Mouse (Mus musculus) embryo, embryonic 10.5 days (tissue): ENCODE data around the gene Traf3.
A peak's percentile ranks its signal among the peaks of the same experiment; 100 is the strongest.

Source experiments
- DNase-seq: peaks from one replicate; pipeline ENCODE4 v3.0.0-alpha.2; 2015; ENCODE audit warnings: low spot score

The Traf3 gene

GRCm38 (mm10) chr12:111165831-111166591 is at the start of gene Traf3:
Gene Traf3 (plus strand): TSS chr12:111166370.
- peak; percentile 87 for DNase-seq

DNA sequence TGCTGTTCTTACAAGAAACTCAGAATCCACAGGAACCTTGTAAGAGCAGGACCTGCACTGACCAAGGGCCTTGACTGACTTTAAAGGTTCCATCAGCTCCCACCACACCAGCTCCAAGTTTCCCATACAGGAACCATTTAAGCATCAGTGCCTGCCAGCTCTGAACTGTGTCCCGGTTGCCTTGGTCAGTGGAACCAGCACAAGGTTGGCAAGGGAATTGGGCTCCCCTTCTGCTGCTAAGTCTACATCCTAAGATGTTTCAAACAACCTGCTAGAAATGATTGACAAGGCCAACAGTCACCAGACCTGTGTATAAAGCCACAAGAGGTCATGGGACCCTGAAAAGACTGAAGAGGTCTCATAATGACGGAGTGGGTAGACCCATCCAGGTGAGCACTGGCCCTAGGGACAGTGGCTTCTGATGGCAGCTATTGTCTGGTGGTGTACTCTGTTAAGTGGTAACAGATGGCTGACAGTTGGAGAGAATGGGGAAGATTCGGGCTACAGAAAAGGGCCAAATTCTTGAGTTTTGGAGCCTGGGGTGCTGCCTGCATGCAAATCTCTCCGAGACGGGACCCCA is 46.6 kb upstream of the Traf3 start:
- no peak for DNase-seq

- no peak for DNase-seq
Observed at GRCm38 (mm10) chr12:111120976-111121645, 45.1 kb upstream of the Traf3 start.

DNA sequence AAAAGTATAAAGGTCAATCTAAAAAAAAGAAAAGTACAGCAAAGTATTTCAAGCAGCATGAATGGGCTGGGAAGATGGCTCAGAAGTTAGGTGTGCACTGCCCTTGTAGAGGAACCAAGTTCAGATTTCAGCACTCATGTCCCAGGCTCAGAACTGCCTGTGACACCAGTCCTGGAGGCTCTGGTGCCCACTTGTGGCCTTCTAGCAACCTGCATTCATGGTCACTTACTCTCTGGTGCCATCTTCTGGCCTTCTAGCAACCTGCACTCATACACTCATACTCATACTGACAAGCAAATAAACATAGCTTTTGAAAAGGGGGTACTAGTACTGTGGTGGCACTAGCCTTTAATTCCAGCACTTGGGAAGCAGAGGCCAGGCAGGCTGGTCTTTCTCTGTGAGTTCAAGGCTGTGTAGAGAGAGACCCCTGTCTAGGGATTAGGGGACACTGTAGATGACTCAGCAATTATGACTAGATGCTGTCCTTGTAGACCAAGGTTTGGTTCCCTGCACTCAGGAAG is 43.8 kb upstream of the Traf3 start:
- peak; percentile 46 for DNase-seq

DNA sequence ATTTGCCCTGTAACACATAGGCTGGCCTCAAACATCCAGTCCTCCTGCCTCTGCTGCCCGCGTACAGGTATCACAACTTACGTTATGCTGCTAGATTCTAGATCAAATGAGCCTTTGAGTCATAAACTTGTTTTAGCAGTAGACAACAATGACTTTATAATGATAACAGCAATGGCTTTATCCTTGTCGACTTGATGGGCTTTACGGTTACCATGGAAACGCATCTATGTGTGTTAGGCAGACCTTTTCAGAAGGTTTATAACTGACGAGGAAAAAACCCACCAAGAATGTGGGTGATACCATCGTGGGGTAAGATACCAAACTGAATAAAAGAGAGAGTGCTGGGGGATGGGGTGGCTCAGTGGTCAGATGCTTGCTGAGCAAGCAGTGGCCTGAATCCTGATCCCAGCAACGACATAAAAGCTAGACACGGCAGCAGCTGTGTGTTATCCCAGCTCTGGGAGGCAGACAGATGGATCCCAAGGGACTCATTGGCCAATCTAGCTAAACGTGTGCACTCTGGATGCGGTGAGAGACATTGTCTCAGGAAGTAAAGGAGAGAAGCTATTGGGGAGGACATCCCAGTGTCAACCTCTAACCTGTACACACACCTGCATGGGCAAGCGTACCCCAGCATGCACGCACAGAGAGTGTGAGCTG is 41.4 kb upstream of the Traf3 start:
- no peak for DNase-seq

DNA sequence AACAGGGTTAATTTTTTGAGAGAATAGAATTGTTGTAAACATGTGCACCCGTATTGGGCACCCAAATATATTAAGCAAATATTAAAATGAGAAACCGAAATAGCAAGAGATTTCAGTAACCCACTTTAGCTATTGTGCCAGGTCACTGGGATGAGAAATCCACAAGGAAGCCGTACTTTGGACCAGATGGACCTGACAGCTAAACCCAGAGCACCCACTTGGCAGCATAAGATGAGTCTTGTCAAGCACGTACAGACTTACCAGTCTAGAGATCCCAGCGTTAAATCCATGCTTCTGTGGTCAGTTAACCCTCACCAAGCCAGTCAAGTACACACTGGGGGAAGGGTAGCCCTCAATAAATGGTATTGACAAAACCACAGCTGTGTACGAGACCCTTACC is 40.5 kb upstream of the Traf3 start:
- no peak for DNase-seq

DNA sequence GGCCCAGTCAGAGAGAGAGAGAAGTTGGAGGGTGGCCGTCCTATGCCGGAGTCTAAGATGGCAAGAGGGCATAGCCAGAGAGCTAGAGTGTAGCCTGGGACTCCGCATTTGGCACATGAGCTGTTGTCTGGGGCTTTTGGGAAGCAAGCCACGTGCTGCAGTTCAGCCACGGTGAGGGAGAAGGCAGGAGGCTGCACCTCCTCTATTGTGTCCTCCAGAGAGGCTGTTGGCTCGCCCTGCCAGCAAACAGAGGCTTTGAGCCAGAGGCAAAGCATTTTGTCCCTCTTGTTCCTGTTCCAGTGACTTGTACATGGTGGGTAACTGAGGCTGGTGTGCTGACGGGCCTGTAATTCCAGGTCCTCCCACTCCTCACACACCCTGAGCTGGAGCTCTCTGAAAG is 32.0 kb upstream of the Traf3 start:
- no peak for DNase-seq

GRCm38 (mm10) chr12:111134791-111135733 is 31.1 kb upstream of the Traf3 start:
- no peak for DNase-seq

- DNase-seq: no peak
Observed at GRCm38 (mm10) chr12:111135953-111136352, 30.2 kb upstream of the Traf3 start.

GRCm38 (mm10) chr12:111137079-111137478 is 29.1 kb upstream of the Traf3 start:
- no peak for DNase-seq

DNA sequence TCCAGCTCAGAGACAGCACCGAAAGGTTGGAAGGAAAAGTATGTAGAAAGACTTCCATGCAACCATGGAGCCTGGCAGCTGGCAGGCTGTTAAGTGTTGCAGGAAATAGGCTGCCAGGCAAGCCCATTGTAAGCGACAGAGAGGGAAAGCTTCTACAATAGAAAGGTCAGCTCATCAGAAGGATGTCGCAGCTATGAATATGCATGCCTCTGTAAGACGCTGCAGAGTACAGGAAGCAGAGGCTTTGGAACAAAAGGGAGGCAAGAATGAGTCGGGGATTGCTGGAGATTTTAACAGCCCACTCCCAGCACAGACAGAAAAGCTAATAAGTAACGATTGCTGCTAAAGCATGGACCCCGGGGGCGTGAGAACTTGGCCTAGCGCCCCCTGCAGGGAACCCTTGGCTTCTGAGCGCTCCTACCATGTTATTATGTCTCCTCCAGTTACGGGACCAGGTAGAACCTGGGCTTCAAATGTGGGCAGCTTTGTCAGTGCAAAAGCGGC is 23.1 kb upstream of the Traf3 start:
- peak; percentile 78 for DNase-seq

DNA sequence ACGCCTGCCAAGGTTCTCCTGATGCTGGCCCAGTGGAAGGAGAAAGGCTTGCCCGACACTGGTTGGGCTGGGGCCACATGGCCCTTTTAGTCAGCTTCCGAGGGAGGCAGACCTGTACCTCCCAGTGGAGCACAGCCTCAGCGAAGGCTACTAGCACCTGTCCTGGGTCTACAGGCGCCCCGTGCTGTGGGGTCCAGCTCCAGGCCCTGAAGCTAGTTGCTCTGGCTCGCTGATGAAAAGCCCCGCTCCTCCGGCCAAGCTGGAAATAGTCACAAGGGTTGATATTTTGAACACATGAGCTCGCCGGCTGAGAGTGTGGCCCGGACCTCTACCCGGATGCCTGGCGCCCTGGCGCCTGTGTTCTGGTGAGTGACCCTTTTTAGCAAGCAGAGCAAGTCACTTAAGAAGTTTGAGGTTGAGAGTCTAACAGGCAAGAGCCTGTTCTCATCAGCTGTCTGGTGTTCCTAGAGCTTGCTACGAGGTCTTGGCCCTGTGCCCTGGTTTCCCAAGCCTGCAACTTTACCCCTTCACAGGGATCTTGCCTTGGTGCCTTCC is 22.6 kb upstream of the Traf3 start:
- DNase-seq: no peak

- DNase-seq: no peak
Observed at GRCm38 (mm10) chr12:111144598-111144997, 21.6 kb upstream of the Traf3 start.

DNA sequence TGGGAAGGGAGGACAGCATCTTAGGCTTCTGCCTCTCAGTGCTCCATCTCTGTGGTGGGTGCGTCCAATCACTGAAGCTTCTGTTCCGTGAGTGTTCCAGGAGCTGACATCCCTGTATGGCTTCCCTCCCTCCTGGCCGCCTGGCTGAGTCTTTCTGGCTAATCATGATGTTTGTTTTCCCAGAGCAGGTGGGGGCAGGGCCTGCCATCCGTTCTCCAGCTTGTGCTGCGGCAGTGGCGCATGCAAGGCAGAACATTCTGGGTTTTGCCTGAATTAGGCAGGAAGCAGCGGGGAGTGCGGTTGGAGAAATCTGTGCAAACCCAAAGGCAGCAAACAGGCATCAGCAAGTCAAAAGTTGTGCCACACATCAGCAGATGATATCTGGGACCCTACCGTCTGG is 20.9 kb upstream of the Traf3 start:
- DNase-seq: peak; percentile 35

DNA sequence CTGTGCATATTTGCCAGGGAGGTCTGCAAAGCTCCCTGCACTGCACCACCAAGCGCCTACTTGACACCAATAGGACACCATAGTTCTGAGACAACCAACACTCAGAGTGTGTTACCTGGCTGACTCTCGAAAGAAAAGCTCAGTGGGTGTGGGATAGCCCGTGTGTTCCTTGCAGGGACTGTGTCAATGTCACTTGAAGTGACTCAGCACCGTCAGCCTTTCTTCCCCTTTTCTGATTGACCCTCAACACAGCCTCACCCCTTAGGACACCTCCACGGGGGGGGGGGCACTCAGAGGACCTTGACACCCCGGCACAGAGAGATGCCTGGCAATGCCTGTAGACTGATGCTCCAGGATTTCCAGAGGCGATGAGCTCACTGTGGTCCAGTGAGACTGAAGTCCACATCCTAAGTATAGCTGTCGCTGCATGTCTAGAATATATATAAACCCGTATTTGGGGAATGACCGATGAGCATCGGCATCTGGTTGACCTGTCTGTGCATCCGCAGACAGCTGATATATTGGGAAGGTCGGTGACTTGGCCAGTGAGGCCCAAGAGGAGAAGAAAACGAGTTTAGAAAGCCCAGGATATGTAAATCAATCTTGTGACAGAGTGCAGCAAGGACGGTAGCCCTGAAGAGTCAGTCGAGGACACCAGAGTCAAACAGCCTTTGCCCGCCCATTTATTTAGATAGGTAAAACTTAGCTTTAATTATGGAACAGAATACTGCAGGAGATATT is 16.5 kb upstream of the Traf3 start:
- no peak for DNase-seq

DNA sequence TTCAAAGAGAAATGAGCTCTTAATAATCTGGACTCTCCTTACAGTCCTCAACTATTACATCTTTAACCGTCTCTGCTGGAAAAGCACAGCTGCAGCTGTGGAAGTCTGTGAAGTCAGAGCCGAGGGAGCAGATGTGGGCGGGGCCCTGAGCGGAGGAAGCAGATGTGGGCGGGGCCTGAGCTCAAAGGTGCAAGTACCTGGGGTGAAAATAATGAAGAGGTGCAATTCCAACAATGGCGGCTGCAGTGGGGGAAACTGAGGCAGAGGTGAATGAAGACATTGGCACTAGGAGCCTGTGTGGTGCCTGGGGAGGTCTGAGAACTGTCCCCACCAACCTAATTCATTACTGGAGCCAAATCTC is 16.0 kb upstream of the Traf3 start:
- DNase-seq: peak; percentile 39

- DNase-seq: no peak
Observed at GRCm38 (mm10) chr12:111151422-111152156, 14.6 kb upstream of the Traf3 start.

- no peak for DNase-seq
Observed at GRCm38 (mm10) chr12:111152579-111152978, 13.6 kb upstream of the Traf3 start.

DNA sequence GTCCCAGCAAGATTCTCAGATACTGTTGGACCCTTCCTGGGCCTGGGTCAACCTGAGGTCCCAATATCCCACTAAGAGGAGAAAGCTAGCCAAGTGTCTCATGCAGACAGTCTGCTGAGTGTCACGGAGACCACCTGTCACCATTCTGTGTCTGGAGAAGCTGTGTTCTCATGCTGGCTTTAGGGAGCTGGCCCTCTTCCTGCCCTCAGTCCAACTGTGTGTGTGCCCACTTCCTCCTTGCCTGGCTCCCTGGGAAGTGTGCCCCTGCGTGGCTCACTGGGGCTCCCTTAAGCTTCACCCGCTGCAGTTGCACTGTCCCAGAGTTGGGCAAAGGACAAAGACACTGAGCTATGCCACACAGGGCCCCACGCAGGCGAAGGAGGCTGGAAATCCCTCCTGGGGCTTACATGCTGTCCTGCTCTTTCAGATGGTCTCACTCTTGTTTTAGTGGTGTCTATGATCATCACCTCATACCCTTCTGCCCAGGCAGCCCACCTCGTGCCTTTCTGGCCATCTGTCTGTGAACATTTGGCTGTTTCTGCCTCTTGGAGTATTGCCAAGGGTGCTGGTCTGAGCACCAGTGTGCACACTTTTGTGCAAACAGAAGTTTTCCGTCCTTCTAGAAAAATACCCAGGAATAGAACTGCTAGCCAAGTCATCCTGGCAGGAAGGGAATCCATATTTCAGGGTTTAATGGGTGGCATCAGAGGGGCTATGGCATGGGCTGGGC is 13.0 kb upstream of the Traf3 start:
- DNase-seq: no peak
